Mouse (Mus musculus): ENCODE measurements around the gene Ubfd1.

Ubfd1 gene

DNA sequence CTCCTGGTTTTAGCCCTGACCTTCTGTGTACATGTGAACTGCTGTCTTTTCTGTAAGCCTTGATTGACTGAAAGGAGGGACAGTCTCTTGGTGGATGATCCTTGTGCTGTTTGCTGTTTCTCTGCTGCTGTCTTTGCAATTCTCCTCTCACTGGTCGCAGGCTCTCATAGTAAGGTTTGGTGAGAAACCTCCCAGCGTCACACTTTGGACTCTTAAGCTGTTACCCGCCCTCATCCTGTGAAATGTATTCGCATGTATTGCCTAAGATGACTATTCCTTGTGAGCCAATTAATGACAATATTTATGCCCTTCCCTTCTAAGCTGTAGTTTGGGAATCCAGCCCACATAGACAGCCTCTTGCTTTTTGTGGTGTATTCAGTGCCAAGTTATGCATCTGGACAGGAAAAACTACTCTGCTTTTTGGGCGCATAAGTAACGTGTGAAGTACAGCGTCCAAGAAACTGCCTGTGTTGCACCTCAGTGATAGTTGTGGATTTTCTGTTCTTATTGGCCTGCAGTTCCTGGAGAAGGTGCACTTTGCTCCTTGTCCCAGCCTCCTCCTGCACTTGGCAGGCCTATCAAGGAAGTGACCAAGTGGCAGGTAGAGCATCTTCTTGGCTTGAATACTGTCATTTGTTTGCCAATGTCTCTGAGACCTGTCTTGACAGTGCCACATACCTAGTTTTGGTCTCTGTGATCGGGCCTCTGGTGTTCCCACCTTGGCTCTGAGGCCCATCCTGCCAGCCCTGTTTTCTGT is 13.0 kb downstream of the Ubfd1 start:
- ATAC-seq (ENCODE audit: insufficient number of reproducible peaks, low FRiP score, low TSS enrichment): no peak

DNA sequence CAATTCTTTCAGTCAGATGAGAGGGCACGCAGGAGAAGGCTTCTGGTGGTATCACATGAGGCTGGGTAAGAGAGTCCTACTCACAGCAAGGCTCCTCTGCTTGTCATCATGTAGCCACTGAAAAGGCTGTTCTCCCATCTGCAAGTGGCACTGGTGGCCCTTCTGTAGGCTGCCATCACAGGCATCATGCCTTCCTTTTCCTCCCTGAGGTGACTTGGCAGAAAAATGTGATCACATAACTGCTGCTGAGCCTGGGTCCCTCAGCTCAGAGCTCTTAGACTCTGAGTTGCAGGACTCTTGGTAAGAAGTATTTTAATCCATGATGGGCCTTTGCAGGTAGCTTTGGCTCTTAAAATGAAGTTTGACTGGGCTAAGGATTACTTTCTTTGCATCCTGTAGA is 14.1 kb downstream of the Ubfd1 start:
- no peak for ATAC-seq (ENCODE audit: insufficient number of reproducible peaks, low FRiP score, low TSS enrichment)

DNA sequence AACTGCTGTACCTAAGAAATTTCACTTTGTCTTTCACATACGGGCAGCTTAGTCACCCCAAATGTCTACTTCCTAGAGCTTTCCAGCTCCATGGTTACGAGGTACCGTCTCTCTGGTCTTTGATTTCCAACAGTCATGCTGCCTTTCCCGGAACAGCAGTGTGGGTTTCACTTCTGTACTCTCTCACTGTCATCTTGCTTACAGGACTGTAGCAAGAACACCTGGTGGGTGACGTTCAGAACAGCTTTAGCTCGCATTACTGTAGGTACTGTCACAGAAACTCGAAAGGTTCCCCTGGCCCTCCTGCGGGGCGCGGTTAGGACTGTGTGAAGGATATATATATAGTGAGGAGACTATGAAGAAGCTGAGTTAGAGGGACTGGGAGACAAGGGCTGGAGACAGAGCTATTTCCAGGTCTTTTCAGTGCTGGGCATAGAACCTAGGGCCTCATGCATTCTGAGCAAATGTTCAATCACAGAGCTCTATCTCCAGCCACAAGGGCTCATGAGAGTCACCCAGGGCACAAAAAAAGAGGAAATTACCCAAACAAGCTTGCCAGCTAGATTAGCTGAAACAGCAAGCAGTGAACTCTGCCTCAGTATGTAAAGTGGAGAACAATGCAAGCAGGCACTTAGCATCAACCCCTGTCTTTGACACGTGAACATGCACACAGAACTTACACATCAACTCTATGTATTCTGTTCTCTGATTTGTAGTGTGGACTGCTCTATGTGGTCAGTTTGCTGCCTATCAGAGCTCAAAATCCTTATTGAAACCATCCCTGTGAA is 20.4 kb downstream of the Ubfd1 start:
- no peak for ATAC-seq (ENCODE audit: insufficient number of reproducible peaks, low FRiP score, low TSS enrichment)

DNA sequence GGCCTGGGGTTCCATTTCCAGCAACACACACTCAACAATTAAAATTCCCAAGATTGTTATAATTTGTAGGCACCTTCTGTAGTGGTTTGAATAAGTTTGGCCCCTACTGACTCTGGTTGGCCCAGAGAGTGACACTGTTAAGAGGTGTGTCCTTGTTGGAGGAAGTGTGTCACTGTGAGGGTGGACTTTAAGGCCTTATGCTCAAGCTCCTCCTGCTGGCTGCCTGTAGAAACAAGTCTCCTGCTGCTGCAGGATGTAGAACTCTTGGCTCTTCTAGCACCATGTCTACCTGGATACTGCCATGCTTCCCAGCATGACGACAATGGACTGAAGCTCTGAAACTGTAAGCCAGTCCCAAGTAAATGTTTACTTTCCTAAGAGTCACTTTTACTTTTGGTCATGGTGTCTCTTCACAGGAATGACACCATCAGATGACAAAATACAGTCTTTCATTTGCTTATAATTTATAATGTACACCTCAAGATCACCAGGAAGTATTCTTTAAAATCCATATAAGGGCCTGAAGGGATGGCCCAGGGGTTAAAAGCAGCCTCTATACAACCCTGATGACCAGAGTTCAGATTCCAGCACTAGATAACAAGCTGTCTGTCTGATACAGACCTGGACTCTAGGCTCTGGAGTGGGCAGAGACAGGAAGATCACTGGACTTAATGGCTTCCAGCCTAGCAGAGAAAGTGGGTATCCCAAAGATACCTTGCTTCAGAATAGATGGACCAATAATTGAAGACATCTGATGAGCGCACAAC is 27.8 kb downstream of the Ubfd1 start:
- ATAC-seq (ENCODE audit: insufficient number of reproducible peaks, low FRiP score, low TSS enrichment): no peak

DNA sequence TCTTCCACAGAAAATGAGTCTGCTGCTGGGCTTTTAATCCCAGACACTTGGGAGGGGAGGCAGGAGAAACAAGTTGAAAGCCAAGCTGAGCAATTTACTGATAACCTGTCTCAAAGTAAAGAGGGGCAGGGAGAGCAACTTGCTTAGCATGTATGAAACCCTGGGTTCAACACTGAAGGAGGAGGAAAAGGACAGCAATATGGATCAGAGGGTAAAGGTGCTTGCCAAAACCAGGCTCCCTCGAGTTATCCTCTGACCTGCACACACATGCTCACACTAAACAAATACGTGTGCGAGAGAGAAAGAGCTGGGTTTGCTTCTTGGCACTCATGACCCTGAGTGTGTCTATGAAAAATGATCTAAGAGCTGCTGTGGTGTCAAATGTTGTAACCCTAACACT is 31.0 kb downstream of the Ubfd1 start:
- ATAC-seq (ENCODE audit: insufficient number of reproducible peaks, low FRiP score, low TSS enrichment): no peak

DNA sequence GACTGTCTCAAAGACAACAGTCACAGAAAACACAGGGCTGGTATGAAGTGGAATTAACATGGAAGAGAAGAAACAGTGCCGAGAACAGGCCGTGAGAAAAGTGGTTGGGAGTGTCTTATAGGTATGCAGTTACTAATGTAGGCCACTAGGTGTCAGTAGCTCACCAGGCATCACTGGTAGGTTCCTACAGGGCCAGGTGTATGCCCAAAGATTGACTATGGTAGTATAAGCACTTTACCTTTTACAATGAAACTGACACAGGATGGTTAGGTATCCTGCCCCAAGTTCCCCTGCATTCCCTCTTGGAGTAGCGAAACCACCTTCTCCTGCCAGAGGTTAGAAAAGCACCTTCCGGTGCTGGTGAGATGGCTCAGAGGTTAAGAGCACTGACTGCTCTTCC is 32.2 kb downstream of the Ubfd1 start:
- no peak for ATAC-seq (ENCODE audit: insufficient number of reproducible peaks, low FRiP score, low TSS enrichment)

DNA sequence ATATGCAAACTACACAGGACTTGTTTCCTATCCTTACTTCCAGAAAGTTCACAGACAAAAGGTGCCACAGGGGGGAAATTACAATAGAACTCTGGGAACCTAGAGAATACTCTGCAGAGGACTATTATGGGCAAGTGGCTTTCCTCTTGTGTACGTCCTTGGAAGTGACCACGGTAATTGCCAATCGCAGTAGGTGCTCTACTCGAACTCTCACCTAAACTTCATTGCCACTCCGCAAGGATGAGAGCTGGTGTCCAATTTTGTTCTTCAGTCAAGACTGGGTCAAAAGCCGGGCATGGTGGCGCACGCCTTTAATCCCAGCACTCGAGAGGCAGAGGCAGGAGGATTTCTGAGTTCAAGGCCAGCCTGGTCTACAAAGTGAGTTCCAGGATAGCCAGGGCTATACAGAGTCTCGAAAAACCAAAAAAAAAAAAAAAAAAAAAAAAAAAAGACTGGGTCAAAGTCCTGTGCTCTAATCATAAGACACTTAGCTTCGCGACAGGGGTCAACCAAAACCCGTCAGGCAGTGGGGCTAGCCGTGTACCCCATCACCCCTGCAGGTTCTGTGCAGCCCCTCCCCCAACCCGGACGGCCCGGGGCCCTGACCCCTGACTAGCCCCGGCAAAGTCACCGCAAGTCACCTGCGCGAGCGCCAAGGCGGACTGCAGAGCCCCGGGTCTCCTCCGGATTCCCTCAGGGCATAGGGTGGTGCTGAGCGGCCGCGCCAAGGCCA is 34.2 kb downstream of the Ubfd1 start:
- ATAC-seq (ENCODE audit: insufficient number of reproducible peaks, low FRiP score, low TSS enrichment): peak; percentile 60

DNA sequence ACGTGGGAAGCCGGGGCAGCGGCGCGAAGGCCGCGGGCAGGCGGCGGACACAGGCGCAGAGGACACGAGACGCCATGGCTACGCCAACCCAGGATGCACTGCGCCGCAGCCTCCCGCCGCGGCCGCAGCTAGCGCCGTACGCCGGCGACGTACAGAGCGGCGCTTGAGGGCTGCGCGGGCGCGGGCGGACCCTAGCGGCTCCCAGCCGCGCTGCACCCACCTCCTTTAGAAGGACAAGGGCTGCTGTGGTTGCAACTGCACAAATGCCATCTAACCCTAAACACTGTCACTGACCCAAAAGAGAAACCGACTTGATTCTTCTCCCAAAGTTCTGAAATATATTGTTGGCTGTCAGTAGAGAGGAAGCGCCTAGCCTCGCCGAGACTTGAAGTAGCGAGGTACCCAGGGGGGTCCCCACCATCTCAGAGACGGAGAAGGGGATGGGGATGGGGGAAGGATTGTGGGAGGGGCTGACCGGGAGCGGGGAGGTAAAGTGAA is 34.8 kb downstream of the Ubfd1 start, which contains the start of gene Ndufab1:
Ndufab1 (minus strand) TSS at position 140 of the 498 bp plus-strand sequence.
- peak; percentile 92 for ATAC-seq (ENCODE audit: insufficient number of reproducible peaks, low FRiP score, low TSS enrichment)

DNA sequence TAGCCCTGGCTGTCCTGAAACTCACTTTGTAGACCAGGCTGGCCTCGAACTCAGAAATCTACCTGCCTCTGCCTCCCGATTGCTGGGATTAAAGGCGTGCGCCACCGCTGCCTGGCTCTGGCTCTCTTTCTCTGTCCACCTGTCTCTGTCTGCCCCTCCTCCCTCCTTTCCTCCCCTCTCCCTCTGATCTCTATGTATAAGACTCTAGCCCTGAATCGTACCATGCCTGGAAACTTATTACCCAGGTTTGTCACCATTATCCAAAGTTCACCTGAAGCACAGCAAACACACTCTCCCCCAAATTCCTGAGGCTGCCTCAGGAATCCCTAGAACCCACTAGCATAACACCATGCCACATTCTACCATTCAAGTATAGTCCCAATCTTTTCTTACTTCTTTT is 41.2 kb downstream of the Ubfd1 start:
- ATAC-seq (ENCODE audit: insufficient number of reproducible peaks, low FRiP score, low TSS enrichment): no peak

DNA sequence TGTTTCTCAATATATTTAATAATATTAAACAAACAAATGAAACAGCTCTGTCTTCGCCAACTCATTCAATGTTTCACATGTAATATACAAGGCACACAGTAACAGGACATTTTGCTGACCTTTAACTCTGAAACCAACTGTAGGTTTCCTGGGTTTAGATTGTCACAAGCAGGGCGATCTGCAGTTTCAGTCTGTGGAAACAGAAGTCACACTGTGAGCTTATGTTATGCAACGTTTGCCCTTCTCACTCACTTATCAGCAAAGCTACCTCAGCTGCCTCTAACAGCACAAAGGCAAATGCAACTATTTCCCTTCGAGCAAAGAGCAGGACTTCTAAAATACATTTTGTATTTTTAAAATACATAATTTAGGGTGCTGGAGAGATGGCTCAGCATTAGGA is 56.5 kb downstream of the Ubfd1 start:
- no peak for ATAC-seq (ENCODE audit: insufficient number of reproducible peaks, low FRiP score, low TSS enrichment)

DNA sequence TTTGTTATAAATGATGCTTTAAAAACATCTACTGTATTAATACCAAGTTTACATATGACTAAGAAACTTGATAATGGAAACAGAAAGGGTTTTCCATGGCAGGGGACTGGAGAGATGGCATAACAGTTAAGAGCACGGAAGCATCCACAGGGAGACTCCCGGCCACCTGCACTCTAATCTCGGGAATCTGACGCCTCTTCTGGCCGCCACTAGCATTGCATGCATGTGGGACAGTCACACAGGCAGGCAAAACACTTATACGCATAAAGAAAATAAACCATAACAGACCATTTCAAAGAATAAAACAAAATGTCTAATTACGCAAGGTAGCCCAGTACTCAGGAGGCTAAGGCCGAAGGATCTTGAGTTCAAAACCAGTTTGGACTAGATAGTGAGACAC is 58.7 kb downstream of the Ubfd1 start:
- ATAC-seq (ENCODE audit: insufficient number of reproducible peaks, low FRiP score, low TSS enrichment): no peak

DNA sequence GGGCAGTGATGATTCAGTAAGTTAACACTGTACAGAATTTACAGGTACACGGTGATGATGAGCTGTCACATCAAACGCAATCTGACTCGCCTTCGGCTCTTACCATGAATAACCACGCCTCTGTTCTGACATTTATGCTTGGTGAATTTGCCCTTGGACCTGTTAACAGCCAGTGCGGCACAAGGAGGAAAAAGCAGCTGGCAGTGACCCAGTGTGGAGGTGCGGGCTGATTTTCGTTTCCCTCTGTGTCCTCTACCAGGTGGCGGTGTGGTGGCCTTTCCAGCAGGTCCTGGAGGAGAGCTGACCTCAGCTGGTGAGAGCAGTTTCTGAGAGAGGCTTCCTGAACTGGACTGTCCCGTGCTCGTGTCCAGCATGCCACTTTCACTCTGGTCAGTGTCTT is 60.0 kb downstream of the Ubfd1 start:
- no peak for ATAC-seq (ENCODE audit: insufficient number of reproducible peaks, low FRiP score, low TSS enrichment)
